In genomic region chr15:93595746-93596145, GRCm38 (mm10) we compare ENCODE assay signal across 8 mouse cellular contexts. TPM values are rescaled to one million over a fixed set of nuclear protein-coding genes. Genes with fewer than 3 reads are reported as not detected.
DNase-seq lines count a peak whose midpoint lies in the region; ATAC-seq lines count a peak whose summit lies in the region.

Gene Prickle1, minus strand, starts transcription at chr15:93595891.

- peak; percentile 78 for DNase-seq in adrenal gland, adult 8-10 months
- peak; percentile 87 for DNase-seq in embryo, embryonic 10.5 days (ENCODE audit: low spot score)
- peak; percentile 92 for DNase-seq in gastrocnemius, postnatal 25 days
- DNase-seq in intestine, embryonic 14.5 days (ENCODE audit: low spot score) = peak; percentile 91
- peak; percentile 88 to 91 for DNase-seq in left cerebral cortex, postnatal 25 days (ENCODE audit: low spot score in 2 of 2)
- peak; percentile 92 for DNase-seq in mesoderm, embryonic 11.5 days (ENCODE audit: low read depth, low spot score)
- peak; percentile 85 for DNase-seq in right cerebral cortex, postnatal 4 days
- DNase-seq in urinary bladder, postnatal 4 days (ENCODE audit: low spot score in 2 of 2) = peak; percentile 88 to 89

- peak; percentile 92 for ATAC-seq in intestine, embryonic 14.5 days (replicated peaks; ENCODE audit: low FRiP score, low TSS enrichment, low read depth)

- peak within 1 kb of the TSS; percentile 97 for H3K9ac ChIP-seq in intestine, embryonic 14.5 days (ENCODE audit: low read length)

- H3K4me2 ChIP-seq in intestine, embryonic 14.5 days (ENCODE audit: low read length) = peak within 1 kb of the TSS; percentile 88

- H3K36me3 ChIP-seq in intestine, embryonic 14.5 days (ENCODE audit: control insufficient read depth, insufficient read depth, low read length) = no peaks in the 10 kb centered on the region

- no peaks in the 10 kb centered on the region for H3K27me3 ChIP-seq in intestine, embryonic 14.5 days (replicated peaks; ENCODE audit: control insufficient read depth, insufficient read depth, low read length)

- intact Hi-C loops in left cerebral cortex, postnatal 25 days (cut with DNase I) = loop anchor here (2.0 to 5.0 kb wide), 5 partner anchors 102 to 657 kb away; no protein-coding TSS in a partner anchor

- under 1% methylated on average over 60 of the region's 60 CpGs for WGBS in intestine, embryonic 14.5 days

- peaks cover 46% of the 10 kb centered on the region for H3K4me1 ChIP-seq in intestine, embryonic 14.5 days (replicated peaks; ENCODE audit: control insufficient read depth, insufficient read depth, low read length)

- peak within 1 kb of the TSS; percentile 92 for H3K27ac ChIP-seq in intestine, embryonic 14.5 days (ENCODE audit: low read depth)

- H3K4me3 ChIP-seq in intestine, embryonic 14.5 days (ENCODE audit: low read depth, low read length) = peak within 1 kb of the TSS; percentile 91

- H3K9me3 ChIP-seq in intestine, embryonic 14.5 days (ENCODE audit: control insufficient read depth, low read length) = no peaks in the 10 kb centered on the region

RNA-seq across cellular contexts. Expression of gene Prickle1, which starts in this region (rescaled TPM):
- 10 to 100 TPM; 16.9 to 32.3 (median 22.9) TPM for total RNA-seq in adrenal gland, adult 8-10 months (2022)
- total RNA-seq in gastrocnemius, postnatal 25 days (2021) = 1 to 10 TPM; 4.1 to 4.3 TPM
- 31.0 and 33.4 TPM in 2 replicates for polyA plus RNA-seq in intestine, embryonic 14.5 days (2014; fragmentation: Nextera tagmentation; extraction: Ambion mirVana)
- 10 to 100 TPM; 85.7 to 98.6 TPM for total RNA-seq in left cerebral cortex, postnatal 25 days (2021)

Comparison
In these comparisons a context has a peak if more than half of its experiments do, and no peak if none do; other contexts are left out.
1. Peak in every context shown above with its lines: DNase-seq, ATAC-seq, H3K4me3 ChIP-seq and H3K27ac ChIP-seq.